Comparison of ENCODE assay signal across 10 mouse cellular contexts in genomic region chr1:54332988-54333387, GRCm38 (mm10).
A peak's percentile ranks its signal among the peaks of the same experiment; 100 is the strongest.
DNase-seq lines count a peak whose midpoint lies in the region; ATAC-seq lines count a peak whose summit lies in the region.
"Had no signal": no experiment of that assay in that cellular context is flagged by ENCODE, and none has a peak within 500 bp of the region (broad histone marks: within the 10 kb centered on the region; RNA-seq: fewer than 3 reads in every experiment).

No protein-coding gene starts in this region.

- H3K27ac ChIP-seq in midbrain, embryonic 14.5 days (replicated peaks; ENCODE audit: low read depth, low read length) = no peak overlapping the region
- H3K27ac ChIP-seq in midbrain, embryonic 16.5 days (ENCODE audit: low read length) = no peak overlapping the region
- no peak overlapping the region for H3K27ac ChIP-seq in embryonic facial prominence, embryonic 10.5 days (replicated peaks)
- H3K27ac ChIP-seq: limb, embryonic 13.5 days had no signal

- H3K27me3 ChIP-seq in midbrain, embryonic 14.5 days (ENCODE audit: control insufficient read depth, insufficient read depth, low read length) = no peaks in the 10 kb centered on the region
- H3K27me3 ChIP-seq in midbrain, embryonic 16.5 days (ENCODE audit: control insufficient read depth, insufficient read depth, low read depth, low read length) = no peaks in the 10 kb centered on the region
- no peaks in the 10 kb centered on the region for H3K27me3 ChIP-seq in embryonic facial prominence, embryonic 10.5 days (replicated peaks; ENCODE audit: low read depth, poor library complexity, severe bottlenecking)
- H3K27me3 ChIP-seq: limb, embryonic 13.5 days had no signal

- intact Hi-C loops in left cerebral cortex, postnatal 14 days (cut with DNase I) = loop anchor here (2.0 kb wide), 1 partner anchor 424 kb away; no protein-coding TSS in a partner anchor

- H3K9ac ChIP-seq in midbrain, embryonic 14.5 days (replicated peaks; ENCODE audit: low read length) = no peak overlapping the region
- no peak overlapping the region for H3K9ac ChIP-seq in midbrain, embryonic 16.5 days (ENCODE audit: low read depth, low read length)
- H3K9ac ChIP-seq: limb, embryonic 13.5 days had no signal

- H3K4me2 ChIP-seq in midbrain, embryonic 14.5 days (ENCODE audit: low read length) = no peak overlapping the region
- no peak overlapping the region for H3K4me2 ChIP-seq in midbrain, embryonic 16.5 days (ENCODE audit: low read length)
- H3K4me2 ChIP-seq: limb, embryonic 13.5 days had no signal

- no peaks in the 10 kb centered on the region for H3K9me3 ChIP-seq in midbrain, embryonic 14.5 days (ENCODE audit: control insufficient read depth, low read length)
- H3K9me3 ChIP-seq in midbrain, embryonic 16.5 days (replicated peaks; ENCODE audit: control insufficient read depth, low read length, poor library complexity, severe bottlenecking) = no peaks in the 10 kb centered on the region
- no peaks in the 10 kb centered on the region for H3K9me3 ChIP-seq in embryonic facial prominence, embryonic 10.5 days
- H3K9me3 ChIP-seq: limb, embryonic 13.5 days had no signal

- no peaks in the 10 kb centered on the region for H3K4me1 ChIP-seq in midbrain, embryonic 14.5 days (ENCODE audit: control insufficient read depth, insufficient read depth, low read length)
- H3K4me1 ChIP-seq in midbrain, embryonic 16.5 days (ENCODE audit: control insufficient read depth, insufficient read depth, low read length) = no peaks in the 10 kb centered on the region
- H3K4me1 ChIP-seq in embryonic facial prominence, embryonic 10.5 days = no peaks in the 10 kb centered on the region
- H3K4me1 ChIP-seq: limb, embryonic 13.5 days had no signal

- DNase-seq in cerebellum, adult 18-20 months = peak; percentile 35 to 49
- DNase-seq in cerebellum, adult 9-11 months = no peak
- DNase-seq in midbrain, embryonic 14.5 days = peak; percentile 63
- peak; percentile 29 for DNase-seq in embryonic facial prominence, embryonic 10.5 days (ENCODE audit: low spot score)
- peak; percentile 46 to 70 for DNase-seq in left cerebral cortex, postnatal 14 days (ENCODE audit: low spot score in 2 of 2)
- DNase-seq in telencephalon, adult 2 months (ENCODE audit: low read depth, low spot score) = peak; percentile 16
- DNase-seq in urinary bladder, adult 2 months (ENCODE audit: low spot score) = no peak

- ATAC-seq in midbrain, embryonic 14.5 days (ENCODE audit: low FRiP score, low TSS enrichment) = no peak
- ATAC-seq in midbrain, embryonic 16.5 days = no peak

- no peak overlapping the region for H3K4me3 ChIP-seq in midbrain, embryonic 14.5 days (replicated peaks; ENCODE audit: low read depth, low read length)
- H3K4me3 ChIP-seq in midbrain, embryonic 16.5 days (ENCODE audit: low read depth, low read length) = no peak overlapping the region
- no peak overlapping the region for H3K4me3 ChIP-seq in embryonic facial prominence, embryonic 10.5 days
- H3K4me3 ChIP-seq: erythroblast, embryonic 14.5 days; limb, embryonic 13.5 days had no signal

- no peaks in the 10 kb centered on the region for H3K36me3 ChIP-seq in midbrain, embryonic 14.5 days (ENCODE audit: control insufficient read depth, insufficient read depth, low read length)
- H3K36me3 ChIP-seq in midbrain, embryonic 16.5 days (ENCODE audit: control insufficient read depth, insufficient read depth, low read length) = no peaks in the 10 kb centered on the region
- H3K36me3 ChIP-seq in embryonic facial prominence, embryonic 10.5 days (replicated peaks) = no peaks in the 10 kb centered on the region
- H3K36me3 ChIP-seq: limb, embryonic 13.5 days had no signal

- WGBS in midbrain, embryonic 14.5 days = 56% methylated on average over 4 of the region's 4 CpGs
- WGBS in midbrain, embryonic 16.5 days = 54% methylated on average over 4 of the region's 4 CpGs
- 60% methylated on average over 4 of the region's 4 CpGs for WGBS in embryonic facial prominence, embryonic 10.5 days

Comparison
In these comparisons a context has a peak if more than half of its experiments do, and no peak if none do; other contexts are left out.
1. DNase-seq: peak in cerebellum, adult 18-20 months (2 of 2), midbrain, embryonic 14.5 days (single experiment), embryonic facial prominence, embryonic 10.5 days (single experiment), left cerebral cortex, postnatal 14 days (2 of 2) and telencephalon, adult 2 months (single experiment); none in cerebellum, adult 9-11 months (single experiment) and urinary bladder, adult 2 months (single experiment).